Comparison of ENCODE assay signal across 1 mouse cellular context in genomic region chr4:43974914-43975616, GRCm38 (mm10).
TF ChIP-seq lines count a peak whose summit lies in the region.

No protein-coding gene starts in this region.

TF ChIP-seq in MEL, 35 proteins besides CTCF, POLR2A, EP300 and RAD21 (continued from another document):
- TF ChIP-seq JUND (IDR thresholded peaks at IDR 0.05; ENCODE audit: low read depth, low read length): no peak
- no peak for TF ChIP-seq HCFC1 (IDR thresholded peaks at IDR 0.05; ENCODE audit: low read depth, low read length)
- 0 out of 2 replicates have a peak, but pooled peaks have one; percentile 24 for TF ChIP-seq TBP (IDR thresholded peaks at IDR 0.05; ENCODE audit: low read depth, low read length)
- TF ChIP-seq UBTF (IDR thresholded peaks at IDR 0.05; ENCODE audit: borderline replicate concordance, insufficient read depth, low read depth, low read length): no peak
- 0 out of 2 replicates have a peak, but pooled peaks have one; percentile 16 for TF ChIP-seq ELF1 (IDR thresholded peaks at IDR 0.05; ENCODE audit: low read depth, low read length)
- 0 out of 2 replicates have a peak, but pooled peaks have one; percentile 48 for TF ChIP-seq SIN3A (IDR thresholded peaks at IDR 0.05; ENCODE audit: low read length)
- TF ChIP-seq BHLHE40 (IDR thresholded peaks at IDR 0.05; ENCODE audit: borderline replicate concordance, low read depth, low read length): no peak
- 0 out of 2 replicates have a peak, but pooled peaks have one; percentile 28 for TF ChIP-seq MYC (IDR thresholded peaks at IDR 0.05; ENCODE audit: low read depth, low read length)
